Mouse (Mus musculus) urinary bladder, postnatal 0 days (tissue): Measurements from ENCODE around the gene Prrx1. TPM values are rescaled to one million over a fixed set of nuclear protein-coding genes. Genes with fewer than 3 reads are reported as not detected.

Experiments
- polyA plus RNA-seq: library from polyadenylated mRNA; unstranded; fragments of >200 nt; fragmentation: Nextera tagmentation; extraction: Ambion mirVana; gene quantifications from 2 replicates; pipeline ENCODE4 v1.2.1, GENCODE M21; 2015

Gene Prrx1
- polyA plus RNA-seq = 7.8 and 7.9 TPM in 2 replicates

GRCm38 (mm10) chr1:163313101-163313773 is at the start of gene Prrx1:
Gene Prrx1 (minus strand): TSS chr1:163313710.

Other genes with a start within 250 kb of the Prrx1 start
- gene Mroh9, start 228.0 kb downstream of the Prrx1 start, polyA plus RNA-seq = not detected in 2 replicates
- gene Gorab, start 90.0 kb upstream of the Prrx1 start, polyA plus RNA-seq = 9.7 and 10.9 TPM in 2 replicates